Mouse (Mus musculus) limb, embryonic 14.5 days (tissue): Measurements from ENCODE around the gene Mxra8. TPM values are rescaled to one million over a fixed set of nuclear protein-coding genes. Genes with fewer than 3 reads are reported as not detected.

ENCODE experiments used
- ATAC-seq: fragments of 200-750 bp; cut with Nextera tagmentation; 2 replicates; pipeline ENCODE4 v1.8.0; 2017; ENCODE audit warnings: low read depth, moderate number of reproducible peaks, moderate TSS enrichment; ENCODE audit not compliant: low FRiP score
- DNase-seq: peaks from one replicate; pipeline ENCODE4 v3.0.0-alpha.2; 2015; ENCODE audit warnings: low spot score
- H3K27ac ChIP-seq: fragments of 300-500 bp; sonication (generic); replicated peaks from 2 replicates; pipeline ENCODE4 v1.5.1; 2014; ENCODE audit warnings: low read depth, mild to moderate bottlenecking, low read length, moderate library complexity, mixed read lengths
- H3K27me3 ChIP-seq: fragments of 300-500 bp; sonication (generic); 2 replicates; pipeline ENCODE4 v1.6.1; 2014; ENCODE audit warnings: low read length, mixed read lengths; ENCODE audit not compliant: control insufficient read depth, insufficient read depth
- H3K36me3 ChIP-seq: fragments of 300-500 bp; sonication (generic); 2 replicates; pipeline ENCODE4 v1.6.1; 2014; ENCODE audit warnings: mild to moderate bottlenecking, low read length, moderate library complexity, mixed read lengths; ENCODE audit not compliant: control insufficient read depth, insufficient read depth
- H3K4me1 ChIP-seq: fragments of 300-500 bp; sonication (generic); 2 replicates; pipeline ENCODE4 v1.6.1; 2014; ENCODE audit warnings: antibody characterized with exemption, low read length, mixed read lengths; ENCODE audit not compliant: control insufficient read depth, insufficient read depth
- H3K4me2 ChIP-seq: fragments of 300-500 bp; sonication (generic); replicated peaks from 2 replicates; pipeline ENCODE4 v1.6.1; 2014; ENCODE audit warnings: low read depth, mild to moderate bottlenecking, low read length, moderate library complexity; ENCODE audit not compliant: severe bottlenecking
- H3K4me3 ChIP-seq: fragments of 300-500 bp; sonication (generic); replicated peaks from 2 replicates; pipeline ENCODE4 v1.5.1; 2014; ENCODE audit warnings: low read length
- H3K9ac ChIP-seq: fragments of 300-500 bp; sonication (generic); 2 replicates; pipeline ENCODE4 v1.6.1; 2014; ENCODE audit warnings: mild to moderate bottlenecking, low read depth, low read length, moderate library complexity; ENCODE audit not compliant: severe bottlenecking
- H3K9me3 ChIP-seq: fragments of 300-500 bp; sonication (generic); 2 replicates; pipeline ENCODE4 v1.6.1; 2016; ENCODE audit warnings: low read length; ENCODE audit not compliant: control insufficient read depth
- POLR2A ChIP-seq: fragments of 200-500 bp; IDR thresholded peaks from 2 replicates; pipeline ENCODE4 v1.8.0; 2012; ENCODE audit warnings: inconsistent platforms, mild to moderate bottlenecking, moderate library complexity, borderline replicate concordance; ENCODE audit not compliant: insufficient read depth, insufficient read length; ENCODE audit errors: extremely low read depth
- WGBS: fragments of 180-500 bp; shearing (Covaris S2); extraction: QIAGEN DNeasy Blood & Tissue Kit; methylation state at CpG from one replicate; pipeline ENCODE4 v1.1.7; 2014; 5-methylcytosine and 5-hydroxymethylcytosine counted together
- polyA plus RNA-seq, 2 experiments: library from polyadenylated mRNA; depleted of rRNA in 1 of 2; stranded (reverse) in 1 of 2; unstranded in 1 of 2; fragments of >200 nt; fragmentation: Nextera tagmentation in 1 of 2; extraction: Ambion mirVana in 1 of 2; gene quantifications; 2 replicates each; pipeline versions ENCODE4 v1.2.1 to v1.2.3; 2012 to 2014

Gene Mxra8
- polyA plus RNA-seq, 2 experiments, result 109 to 218 TPM

- H3K9me3 ChIP-seq, result no peaks in the 10 kb centered on the region
- no peak for TF ChIP-seq POLR2A
- WGBS, result 92% methylated on average over 5 of the region's 5 CpGs
- H3K9ac ChIP-seq, result no peak overlapping the region
- DNase-seq (no peak), ATAC-seq (no peak)
- no peaks in the 10 kb centered on the region for H3K27me3 ChIP-seq
- H3K4me2 ChIP-seq, result no peak overlapping the region
- H3K27ac ChIP-seq, result no peak overlapping the region
- no peak overlapping the region for H3K4me3 ChIP-seq
- peaks cover 45% of the 10 kb centered on the region for H3K36me3 ChIP-seq
- H3K4me1 ChIP-seq, result peaks cover 7% of the 10 kb centered on the region
Observed at GRCm38 (mm10) chr4:155886330-155886729, 46.9 kb downstream of the Mxra8 start.

DNA sequence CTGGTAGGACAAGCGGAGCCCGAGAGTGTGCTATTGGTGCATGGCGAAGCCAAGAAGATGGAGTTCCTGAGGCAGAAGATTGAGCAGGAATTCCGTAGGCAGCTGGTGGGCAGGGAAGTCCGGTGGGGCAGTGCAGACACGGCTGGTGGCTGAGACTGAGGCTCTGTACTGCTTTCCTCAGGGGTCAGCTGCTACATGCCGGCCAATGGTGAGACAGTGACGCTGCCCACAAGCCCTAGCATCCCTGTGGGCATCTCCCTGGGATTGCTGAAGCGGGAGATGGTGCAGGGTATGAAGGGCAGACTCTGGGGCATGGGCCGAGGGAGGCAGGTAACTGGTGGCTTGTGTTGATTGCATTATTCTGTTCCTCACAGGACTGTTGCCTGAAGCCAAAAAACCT, 48.2 kb downstream of the Mxra8 start:
- TF ChIP-seq POLR2A, result no peak
- Histone ChIP-seq H3K9ac (no peak overlapping the region), H3K4me3 (no peak overlapping the region), H3K36me3 (peaks cover 45% of the 10 kb centered on the region), H3K4me1 (peaks cover 7% of the 10 kb centered on the region), H3K27ac (no peak overlapping the region), H3K9me3 (no peaks in the 10 kb centered on the region), H3K4me2 (no peak overlapping the region), H3K27me3 (no peaks in the 10 kb centered on the region)
- no peak for ATAC-seq
- DNase-seq, result no peak
- 89% methylated on average over 10 of the region's 10 CpGs for WGBS

DNA sequence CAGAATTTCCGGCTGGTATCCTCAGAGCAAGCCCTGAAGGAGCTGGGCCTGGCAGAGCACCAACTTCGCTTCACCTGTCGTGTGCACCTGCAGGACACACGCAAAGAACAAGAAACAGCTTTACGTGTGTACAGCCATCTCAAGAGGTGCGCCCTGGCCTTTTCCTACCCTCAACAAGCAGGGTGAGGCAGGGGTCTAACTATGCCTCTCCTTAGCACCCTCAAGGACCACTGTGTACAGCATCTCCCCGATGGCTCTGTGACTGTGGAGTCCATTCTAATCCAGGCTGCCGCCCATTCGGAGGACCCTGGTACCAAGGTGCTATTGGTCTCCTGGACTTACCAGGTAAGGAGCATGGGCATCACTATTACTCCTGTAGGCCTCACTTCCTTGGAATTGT, 48.7 kb downstream of the Mxra8 start:
- WGBS, result 94% methylated on average over 9 of the region's 9 CpGs
- ATAC-seq (no peak), DNase-seq (no peak)
- Histone ChIP-seq H3K4me2 (no peak overlapping the region), H3K4me3 (no peak overlapping the region), H3K27ac (no peak overlapping the region), H3K9ac (no peak overlapping the region), H3K9me3 (no peaks in the 10 kb centered on the region), H3K4me1 (peaks cover 10% of the 10 kb centered on the region), H3K36me3 (peaks cover 45% of the 10 kb centered on the region), H3K27me3 (no peaks in the 10 kb centered on the region)
- no peak for TF ChIP-seq POLR2A

DNA sequence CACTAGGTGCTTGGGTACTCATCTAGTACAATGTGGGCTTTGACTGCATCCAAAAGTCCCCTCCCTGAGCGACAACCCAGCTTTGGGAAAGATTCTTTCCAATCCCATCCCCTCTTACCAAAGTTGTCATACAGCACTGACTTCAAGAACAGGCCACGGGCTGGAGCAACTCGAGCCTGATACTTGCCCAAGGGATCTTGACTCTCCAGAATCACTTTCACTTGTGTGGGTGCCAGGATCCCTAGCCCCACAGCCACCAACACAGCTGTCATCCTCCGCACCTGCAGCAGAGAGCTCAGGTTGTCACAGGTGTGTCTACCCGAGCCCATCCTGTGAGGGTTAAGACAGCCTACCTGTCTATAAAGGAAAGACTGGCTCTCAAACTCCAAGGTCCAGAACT, 49.8 kb downstream of the Mxra8 start:
- 85% methylated on average over 5 of the region's 5 CpGs for WGBS
- no peaks in the 10 kb centered on the region for H3K27me3 ChIP-seq
- ATAC-seq, result no peak
- DNase-seq, result no peak
- TF ChIP-seq POLR2A, result no peak
- no peak overlapping the region for H3K4me3 ChIP-seq
- H3K36me3 ChIP-seq, result peaks cover 45% of the 10 kb centered on the region
- H3K9me3 ChIP-seq, result no peaks in the 10 kb centered on the region
- peaks cover 16% of the 10 kb centered on the region for H3K4me1 ChIP-seq
- no peak overlapping the region for H3K27ac ChIP-seq
- no peak overlapping the region for H3K4me2 ChIP-seq
- H3K9ac ChIP-seq, result no peak overlapping the region

DNA sequence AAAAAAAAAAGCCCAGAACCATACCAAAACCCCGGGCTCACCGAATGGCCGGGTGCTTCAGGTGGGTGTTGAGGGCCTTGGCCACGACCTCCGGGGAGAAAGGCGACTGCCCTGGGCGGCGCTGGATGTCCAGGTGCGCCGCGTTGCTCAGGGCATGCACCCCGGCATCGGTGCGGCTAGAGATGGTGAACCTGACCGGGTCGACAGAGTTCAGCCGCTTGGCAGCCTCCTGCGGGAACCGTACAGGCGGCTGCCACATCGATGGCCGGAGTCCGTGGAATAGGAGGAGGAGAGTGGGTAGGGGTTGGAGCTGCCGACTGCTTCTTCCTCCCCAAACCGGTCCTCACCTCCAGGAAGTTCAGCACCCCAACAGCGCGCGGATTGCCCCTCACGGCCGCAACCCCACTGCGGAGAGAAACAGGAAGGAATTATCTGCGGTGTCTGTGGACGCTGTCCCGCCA, 51.6 kb downstream of the Mxra8 start:
- Histone ChIP-seq H3K4me2 (peak overlapping the region; percentile 96), H3K4me3 (peak overlapping the region; percentile 88), H3K9ac (peak overlapping the region; percentile 75), H3K4me1 (peaks cover 25% of the 10 kb centered on the region), H3K27ac (peak overlapping the region; percentile 89; the same call in 1 of the 2 replicates), H3K27me3 (no peaks in the 10 kb centered on the region), H3K36me3 (peaks cover 32% of the 10 kb centered on the region), H3K9me3 (no peaks in the 10 kb centered on the region)
- ATAC-seq (no peak), DNase-seq (no peak)
- no peak for TF ChIP-seq POLR2A
- under 1% methylated on average over 31 of the region's 34 CpGs for WGBS

GRCm38 (mm10) chr4:155891551-155892001, 52.1 kb downstream of the Mxra8 start, which contains the start of the genes Pusl1 and Acap3:
Pusl1 (minus strand) TSS chr4:155891781.
Acap3 (plus strand) TSS chr4:155891822.
- peaks cover 32% of the 10 kb centered on the region for H3K36me3 ChIP-seq
- H3K27ac ChIP-seq, result peak within 1 kb of the TSS; percentile 89
- H3K4me2 ChIP-seq, result peak within 1 kb of the TSS; percentile 96
- WGBS, result 1% methylated on average over 38 of the region's 52 CpGs
- peak within 1 kb of the TSS; percentile 75 for H3K9ac ChIP-seq
- DNase-seq (peak; percentile 96), ATAC-seq (peak; percentile 94)
- no peaks in the 10 kb centered on the region for H3K27me3 ChIP-seq
- peak within 1 kb of the TSS; percentile 88 for H3K4me3 ChIP-seq
- no peak for TF ChIP-seq POLR2A
- H3K4me1 ChIP-seq, result peaks cover 25% of the 10 kb centered on the region
- no peaks in the 10 kb centered on the region for H3K9me3 ChIP-seq
